Mouse (Mus musculus) lung, postnatal 0 days (tissue): ENCODE data around the gene Extl2.

Source experiments
- CTCF ChIP-seq: IDR thresholded peaks from 2 replicates; pipeline ENCODE4 v1.5.1; 2016; ENCODE audit warnings: antibody characterized with exemption, mild to moderate bottlenecking
- EP300 ChIP-seq: IDR thresholded peaks from 2 replicates; pipeline ENCODE4 v1.6.1; 2016; ENCODE audit warnings: antibody characterized with exemption, mild to moderate bottlenecking, control low read depth

- TF ChIP-seq CTCF, result no peak
- no peak for TF ChIP-seq EP300
Observed at GRCm38 (mm10) chr3:115971891-115972646, 35.2 kb upstream of the Extl2 start.
